Mouse (Mus musculus): ENCODE measurements around the gene Krt19. TPM values are rescaled to one million over a fixed set of nuclear protein-coding genes. Genes with fewer than 3 reads are reported as not detected.

The Krt19 gene
- polyA plus RNA-seq, 1 experiment from 2014 or later = 0.90 TPM

DNA sequence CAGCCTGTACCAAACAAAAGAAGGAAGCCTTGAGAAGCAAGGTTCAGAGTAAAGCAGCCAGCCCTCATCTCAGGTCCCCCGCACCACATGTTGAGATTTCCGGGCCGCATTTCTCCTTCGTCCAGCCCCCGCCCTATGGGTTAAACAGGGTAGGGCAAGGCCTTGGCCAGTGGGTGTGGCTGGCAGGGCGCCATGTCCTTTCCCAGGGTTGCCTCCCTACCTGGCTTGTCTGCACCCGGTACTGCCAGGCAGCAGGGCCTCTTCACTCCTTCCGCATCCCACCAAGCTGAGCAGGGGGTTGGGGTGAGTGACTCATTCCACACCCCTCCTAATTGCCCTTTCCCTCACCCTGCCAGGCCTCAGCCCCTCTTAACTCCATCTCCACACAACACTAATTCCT is 19.6 kb upstream of the Krt19 start:
- no peak overlapping the region for H3K4me2 ChIP-seq (replicated peaks)
- H3K36me3 ChIP-seq (replicated peaks; ENCODE audit: control insufficient read depth, insufficient read depth) = no peaks in the 10 kb centered on the region
- no peak overlapping the region for H3K9ac ChIP-seq
- no peak for ATAC-seq (ENCODE audit: low FRiP score)
- DNase-seq (ENCODE audit: low spot score) = no peak
- no peaks in the 10 kb centered on the region for H3K27me3 ChIP-seq (ENCODE audit: control insufficient read depth, insufficient read depth, low read length)
- H3K4me1 ChIP-seq (replicated peaks; ENCODE audit: control insufficient read depth, insufficient read depth, low read length) = no peaks in the 10 kb centered on the region
- WGBS = 92% methylated on average over 8 of the region's 8 CpGs
- no peak overlapping the region for H3K4me3 ChIP-seq (replicated peaks; ENCODE audit: low read length)
- no peak overlapping the region for H3K27ac ChIP-seq
- no peaks in the 10 kb centered on the region for H3K9me3 ChIP-seq (ENCODE audit: control insufficient read depth, low read length)

DNA sequence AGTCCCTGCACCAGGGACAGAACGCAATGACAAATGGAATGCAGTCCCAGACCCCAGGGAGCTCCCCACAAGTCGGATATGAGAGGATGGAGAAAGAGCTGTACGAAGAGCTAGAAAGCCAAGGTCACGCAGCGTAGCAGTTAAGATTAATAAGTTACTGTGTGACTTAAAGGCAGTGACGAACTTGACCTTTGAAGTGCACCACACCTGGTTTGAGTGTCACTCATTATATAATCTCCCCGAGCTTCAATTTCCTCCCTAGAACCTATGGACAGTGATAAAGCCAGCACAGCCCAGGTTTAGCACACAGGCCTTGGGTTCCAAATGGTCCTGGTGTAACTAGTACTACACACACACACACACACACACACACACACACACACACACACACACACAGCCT is 15.9 kb upstream of the Krt19 start:
- H3K4me3 ChIP-seq (replicated peaks; ENCODE audit: low read length) = no peak overlapping the region
- no peak overlapping the region for H3K9ac ChIP-seq
- no peaks in the 10 kb centered on the region for H3K4me1 ChIP-seq (replicated peaks; ENCODE audit: control insufficient read depth, insufficient read depth, low read length)
- DNase-seq (ENCODE audit: low spot score) (no peak), ATAC-seq (ENCODE audit: low FRiP score) (no peak)
- no peak overlapping the region for H3K27ac ChIP-seq
- no peaks in the 10 kb centered on the region for H3K36me3 ChIP-seq (replicated peaks; ENCODE audit: control insufficient read depth, insufficient read depth)
- H3K4me2 ChIP-seq (replicated peaks) = no peak overlapping the region
- WGBS = 67% methylated on average over 7 of the region's 7 CpGs
- no peaks in the 10 kb centered on the region for H3K27me3 ChIP-seq (ENCODE audit: control insufficient read depth, insufficient read depth, low read length)
- no peaks in the 10 kb centered on the region for H3K9me3 ChIP-seq (ENCODE audit: control insufficient read depth, low read length)

GRCm38 (mm10) chr11:100157908-100158477 is 9.5 kb upstream of the Krt19 start:
- no peak overlapping the region for H3K27ac ChIP-seq
- H3K4me3 ChIP-seq (replicated peaks; ENCODE audit: low read length) = no peak overlapping the region
- WGBS = 73% methylated on average over 6 of the region's 6 CpGs
- no peak overlapping the region for H3K9ac ChIP-seq
- no peaks in the 10 kb centered on the region for H3K36me3 ChIP-seq (replicated peaks; ENCODE audit: control insufficient read depth, insufficient read depth)
- DNase-seq (ENCODE audit: low spot score) (no peak), ATAC-seq (ENCODE audit: low FRiP score) (no peak)
- H3K9me3 ChIP-seq (ENCODE audit: control insufficient read depth, low read length) = no peaks in the 10 kb centered on the region
- H3K27me3 ChIP-seq (ENCODE audit: control insufficient read depth, insufficient read depth, low read length) = no peaks in the 10 kb centered on the region
- no peak overlapping the region for H3K4me2 ChIP-seq (replicated peaks)
- no peaks in the 10 kb centered on the region for H3K4me1 ChIP-seq (replicated peaks; ENCODE audit: control insufficient read depth, insufficient read depth, low read length)

DNA sequence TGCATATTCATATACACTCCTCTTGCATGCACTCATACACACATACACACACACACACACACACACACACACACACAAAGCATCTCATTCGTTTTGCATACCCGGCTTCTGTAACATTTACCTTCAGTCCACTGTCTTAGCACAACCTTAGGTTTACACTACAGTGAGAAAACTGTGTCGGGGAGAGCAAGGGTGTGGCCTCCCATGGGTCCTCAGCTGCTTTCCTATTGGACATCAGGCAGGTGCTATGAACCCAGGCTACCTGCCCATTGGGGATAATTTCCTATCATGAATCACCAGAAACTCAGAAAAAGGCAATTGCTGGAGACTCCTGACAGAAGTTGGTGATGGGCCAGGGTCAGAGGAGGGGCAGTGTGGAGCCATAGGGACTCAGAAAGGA is 8.9 kb upstream of the Krt19 start:
- Histone ChIP-seq H3K9ac (no peak overlapping the region), H3K27ac (no peak overlapping the region), H3K4me3 (replicated peaks; ENCODE audit: low read length) (no peak overlapping the region), H3K4me1 (replicated peaks; ENCODE audit: control insufficient read depth, insufficient read depth, low read length) (no peaks in the 10 kb centered on the region), H3K4me2 (replicated peaks) (no peak overlapping the region), H3K9me3 (ENCODE audit: control insufficient read depth, low read length) (no peaks in the 10 kb centered on the region), H3K36me3 (replicated peaks; ENCODE audit: control insufficient read depth, insufficient read depth) (no peaks in the 10 kb centered on the region), H3K27me3 (ENCODE audit: control insufficient read depth, insufficient read depth, low read length) (no peaks in the 10 kb centered on the region)
- DNase-seq (ENCODE audit: low spot score) (no peak), ATAC-seq (ENCODE audit: low FRiP score) (no peak)
- 85% methylated on average over 3 of the region's 3 CpGs for WGBS

- no peaks in the 10 kb centered on the region for H3K36me3 ChIP-seq (replicated peaks; ENCODE audit: control insufficient read depth, insufficient read depth)
- WGBS = 72% methylated on average over 8 of the region's 8 CpGs
- no peak overlapping the region for H3K9ac ChIP-seq
- ATAC-seq (ENCODE audit: low FRiP score) (no peak), DNase-seq (ENCODE audit: low spot score) (no peak)
- no peak overlapping the region for H3K4me2 ChIP-seq (replicated peaks)
- no peak overlapping the region for H3K4me3 ChIP-seq (replicated peaks; ENCODE audit: low read length)
- H3K27ac ChIP-seq = no peak overlapping the region
- no peaks in the 10 kb centered on the region for H3K4me1 ChIP-seq (replicated peaks; ENCODE audit: control insufficient read depth, insufficient read depth, low read length)
- no peaks in the 10 kb centered on the region for H3K9me3 ChIP-seq (ENCODE audit: control insufficient read depth, low read length)
- H3K27me3 ChIP-seq (ENCODE audit: control insufficient read depth, insufficient read depth, low read length) = no peaks in the 10 kb centered on the region
Measured at GRCm38 (mm10) chr11:100155497-100156255, 7.2 kb upstream of the Krt19 start.

GRCm38 (mm10) chr11:100147566-100148353 is 705 bp downstream of the Krt19 start:
- Histone ChIP-seq H3K4me2 (replicated peaks) (no peak overlapping the region), H3K9ac (no peak overlapping the region), H3K9me3 (ENCODE audit: control insufficient read depth, low read length) (no peaks in the 10 kb centered on the region), H3K4me1 (replicated peaks; ENCODE audit: control insufficient read depth, insufficient read depth, low read length) (peaks cover 3% of the 10 kb centered on the region), H3K27ac (no peak overlapping the region), H3K27me3 (ENCODE audit: control insufficient read depth, insufficient read depth, low read length) (peaks cover 38% of the 10 kb centered on the region), H3K4me3 (replicated peaks; ENCODE audit: low read length) (no peak overlapping the region), H3K36me3 (replicated peaks; ENCODE audit: control insufficient read depth, insufficient read depth) (no peaks in the 10 kb centered on the region)
- no peak for DNase-seq (ENCODE audit: low spot score)
- WGBS = 78% methylated on average over 5 of the region's 5 CpGs
- no peak for ATAC-seq (ENCODE audit: low FRiP score)

GRCm38 (mm10) chr11:100145858-100146560 is 2.5 kb downstream of the Krt19 start:
- H3K4me2 ChIP-seq (replicated peaks) = peak overlapping the region; percentile 48
- no peak for DNase-seq (ENCODE audit: low spot score)
- H3K9me3 ChIP-seq (ENCODE audit: control insufficient read depth, low read length) = no peaks in the 10 kb centered on the region
- H3K4me1 ChIP-seq (replicated peaks; ENCODE audit: control insufficient read depth, insufficient read depth, low read length) = peaks cover 3% of the 10 kb centered on the region
- no peak for ATAC-seq (ENCODE audit: low FRiP score)
- no peak overlapping the region for H3K27ac ChIP-seq
- H3K9ac ChIP-seq = 0 out of 2 replicates have a peak overlapping the region, but pooled peaks have one; percentile 11
- peaks cover 38% of the 10 kb centered on the region for H3K27me3 ChIP-seq (ENCODE audit: control insufficient read depth, insufficient read depth, low read length)
- peak overlapping the region; percentile 17 for H3K4me3 ChIP-seq (replicated peaks; ENCODE audit: low read length)
- 2% methylated on average over 13 of the region's 13 CpGs for WGBS
- H3K36me3 ChIP-seq (replicated peaks; ENCODE audit: control insufficient read depth, insufficient read depth) = no peaks in the 10 kb centered on the region

DNA sequence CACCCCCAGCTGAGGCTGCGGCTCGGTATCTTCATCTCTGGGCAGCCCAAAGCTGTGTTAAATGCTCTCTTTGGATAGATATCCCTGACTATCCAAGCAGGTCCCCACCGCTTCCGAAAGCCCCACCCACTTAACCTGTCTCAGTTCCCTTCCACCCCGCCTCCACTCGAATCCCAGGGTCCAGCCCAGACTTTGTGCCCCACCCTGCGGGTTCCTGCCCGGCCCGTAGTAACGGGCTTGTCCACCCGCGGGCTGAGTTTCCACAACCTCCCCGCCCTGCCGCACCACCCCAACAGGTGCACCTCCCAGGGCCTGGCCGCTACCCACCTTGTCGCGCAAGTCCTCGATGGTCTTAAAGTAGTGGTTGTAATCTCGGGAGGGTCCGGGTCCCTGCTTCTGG is 3.4 kb downstream of the Krt19 start:
- no peaks in the 10 kb centered on the region for H3K9me3 ChIP-seq (ENCODE audit: control insufficient read depth, low read length)
- peaks cover 38% of the 10 kb centered on the region for H3K27me3 ChIP-seq (ENCODE audit: control insufficient read depth, insufficient read depth, low read length)
- no peak overlapping the region for H3K9ac ChIP-seq
- H3K4me1 ChIP-seq (replicated peaks; ENCODE audit: control insufficient read depth, insufficient read depth, low read length) = peaks cover 3% of the 10 kb centered on the region
- DNase-seq (ENCODE audit: low spot score) (no peak), ATAC-seq (ENCODE audit: low FRiP score) (no peak)
- H3K4me2 ChIP-seq (replicated peaks) = peak overlapping the region; percentile 48
- H3K4me3 ChIP-seq (replicated peaks; ENCODE audit: low read length) = peak overlapping the region; percentile 17
- WGBS = 2% methylated on average over 20 of the region's 20 CpGs
- H3K36me3 ChIP-seq (replicated peaks; ENCODE audit: control insufficient read depth, insufficient read depth) = no peaks in the 10 kb centered on the region
- H3K27ac ChIP-seq = no peak overlapping the region

GRCm38 (mm10) chr11:100140966-100141365 is 7.5 kb downstream of the Krt19 start:
- Histone ChIP-seq H3K4me3 (replicated peaks; ENCODE audit: low read length) (no peak overlapping the region), H3K27me3 (ENCODE audit: control insufficient read depth, insufficient read depth, low read length) (peaks cover 23% of the 10 kb centered on the region)
- no peak for DNase-seq (ENCODE audit: low spot score)

More at GRCm38 (mm10) chr11:100140966-100141365, 7.5 kb downstream of the Krt19 start:
- Histone ChIP-seq H3K27ac (no peak overlapping the region), H3K9ac (no peak overlapping the region), H3K4me2 (replicated peaks) (no peak overlapping the region), H3K36me3 (replicated peaks; ENCODE audit: control insufficient read depth, insufficient read depth) (no peaks in the 10 kb centered on the region), H3K9me3 (ENCODE audit: control insufficient read depth, low read length) (no peaks in the 10 kb centered on the region), H3K4me1 (replicated peaks; ENCODE audit: control insufficient read depth, insufficient read depth, low read length) (peaks cover 11% of the 10 kb centered on the region)
- 85% methylated on average over 21 of the region's 21 CpGs for WGBS
- no peak for ATAC-seq (ENCODE audit: low FRiP score)

Data from hindbrain, embryonic 14.5 days (tissue).